Mouse (Mus musculus): Measurements from ENCODE around the gene Golt1a. TPM values are rescaled to one million over a fixed set of nuclear protein-coding genes. Genes with fewer than 3 reads are reported as not detected.

Golt1a gene
- polyA plus RNA-seq, 1 experiment from 2014 or later = not detected

DNA sequence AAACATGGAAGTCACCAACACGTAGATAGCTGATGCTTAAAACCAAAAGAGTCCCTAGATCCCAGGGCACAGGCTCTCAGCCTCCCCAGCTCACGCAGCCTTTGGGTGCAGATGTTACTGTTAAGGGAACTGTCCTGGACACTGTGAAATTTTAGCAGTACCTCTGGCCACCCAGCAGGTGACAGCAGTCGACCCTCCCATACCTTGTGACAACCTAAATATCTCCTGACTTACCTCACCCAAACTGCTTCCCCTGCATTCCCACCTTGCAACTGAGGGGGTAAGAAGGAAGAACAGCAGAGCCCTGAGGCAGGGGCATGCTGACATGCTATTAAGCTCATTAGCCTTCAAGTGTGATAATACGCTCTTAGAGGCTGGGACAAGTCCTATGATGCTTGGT, 1.6 kb downstream of the Golt1a start:
- H3K27ac ChIP-seq = no peak overlapping the region
- no peak for ATAC-seq (ENCODE audit: low FRiP score, low read depth)
- 56% methylated on average over 4 of the region's 4 CpGs for WGBS
- H3K4me3 ChIP-seq = no peak overlapping the region
- no peaks in the 10 kb centered on the region for H3K4me1 ChIP-seq
- no peaks in the 10 kb centered on the region for H3K9me3 ChIP-seq
- no peaks in the 10 kb centered on the region for H3K36me3 ChIP-seq
- H3K9ac ChIP-seq = no peak overlapping the region
- H3K4me2 ChIP-seq (replicated peaks) = no peak overlapping the region
- 0 out of 2 replicates have a peak, but pooled peaks cover 5% of the 10 kb centered on the region for H3K27me3 ChIP-seq

DNA sequence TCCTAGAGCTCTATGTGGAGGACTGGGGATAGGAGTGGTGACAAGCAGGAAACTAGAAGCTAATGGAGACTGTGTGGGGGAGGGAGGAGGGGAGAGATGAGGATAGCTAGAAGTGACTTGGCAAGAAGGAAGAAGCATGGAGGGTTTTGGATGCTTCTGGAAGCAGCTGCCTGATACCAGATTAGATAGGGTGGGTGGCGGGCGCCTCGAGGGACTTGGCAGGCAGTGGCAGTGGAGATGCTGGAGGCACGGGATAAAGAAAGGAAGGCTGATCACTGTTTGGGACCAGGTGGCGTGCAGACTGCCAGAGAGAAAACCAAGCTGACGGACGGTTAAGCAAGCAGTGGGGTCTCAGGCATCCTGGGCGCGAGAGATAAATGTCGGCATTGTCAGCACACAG, 2.3 kb downstream of the Golt1a start:
- 0 out of 2 replicates have a peak, but pooled peaks cover 5% of the 10 kb centered on the region for H3K27me3 ChIP-seq
- 38% methylated on average over 10 of the region's 10 CpGs for WGBS
- H3K4me2 ChIP-seq (replicated peaks) = no peak overlapping the region
- ATAC-seq (ENCODE audit: low FRiP score, low read depth) = no peak
- no peak overlapping the region for H3K4me3 ChIP-seq
- no peaks in the 10 kb centered on the region for H3K9me3 ChIP-seq
- H3K9ac ChIP-seq = peak overlapping the region; percentile 45; the same call in 1 of the 2 replicates
- H3K4me1 ChIP-seq = no peaks in the 10 kb centered on the region
- H3K27ac ChIP-seq = no peak overlapping the region
- no peaks in the 10 kb centered on the region for H3K36me3 ChIP-seq

DNA sequence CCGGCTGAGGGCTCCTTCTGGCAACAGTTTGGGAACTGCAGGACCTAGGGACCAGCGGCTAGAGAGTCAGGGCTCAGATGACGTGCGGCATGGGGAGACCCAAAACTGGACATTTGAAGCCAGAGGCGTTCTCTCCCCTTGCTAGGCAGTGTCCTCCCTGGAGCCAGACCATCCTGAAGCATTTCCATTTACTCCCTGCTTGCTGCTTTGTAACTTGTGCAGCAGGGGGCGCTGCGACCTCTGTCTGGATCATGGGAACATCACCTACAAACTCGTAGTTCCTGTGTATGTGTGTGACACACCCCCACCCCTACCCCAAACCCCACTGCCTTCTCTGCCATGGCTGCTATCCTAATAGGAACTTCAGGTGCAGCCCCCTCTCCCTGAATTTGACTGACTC, 4.8 kb downstream of the Golt1a start:
- Histone ChIP-seq H3K4me2 (replicated peaks) (no peak overlapping the region), H3K9ac (no peak overlapping the region), H3K36me3 (no peaks in the 10 kb centered on the region), H3K4me3 (no peak overlapping the region), H3K4me1 (no peaks in the 10 kb centered on the region), H3K9me3 (no peaks in the 10 kb centered on the region), H3K27me3 (0 out of 2 replicates have a peak, but pooled peaks cover 5% of the 10 kb centered on the region), H3K27ac (no peak overlapping the region)
- WGBS = 29% methylated on average over 8 of the region's 8 CpGs
- ATAC-seq (ENCODE audit: low FRiP score, low read depth) = no peak

- 76% methylated on average over 6 of the region's 6 CpGs for WGBS
- no peak overlapping the region for H3K27ac ChIP-seq
Observed at GRCm38 (mm10) chr1:133315775-133316174, 6.2 kb downstream of the Golt1a start.

DNA sequence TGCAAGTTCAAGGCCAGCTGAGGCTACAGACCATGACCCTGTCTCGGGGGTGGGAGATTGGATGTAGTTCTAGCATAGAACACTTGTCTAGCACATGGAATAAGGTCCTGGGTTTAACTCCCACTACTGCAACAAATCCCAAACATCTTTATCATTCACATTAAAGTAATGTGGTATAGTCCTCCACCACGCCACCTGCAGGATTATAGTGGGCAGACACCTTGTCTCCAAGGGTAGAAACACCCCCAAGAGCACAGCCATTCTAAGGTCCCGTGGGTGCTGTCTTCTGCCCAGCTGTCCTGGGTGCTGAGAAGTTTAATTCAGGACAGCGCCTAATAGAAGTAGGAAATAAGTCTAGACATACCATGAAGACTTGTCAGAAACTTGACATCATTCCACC, 7.0 kb downstream of the Golt1a start:
- H3K4me1 ChIP-seq = no peaks in the 10 kb centered on the region
- H3K4me3 ChIP-seq = no peak overlapping the region
- WGBS = 81% methylated on average over 4 of the region's 4 CpGs
- no peak for ATAC-seq (ENCODE audit: low FRiP score, low read depth)
- no peak overlapping the region for H3K27ac ChIP-seq
- no peak overlapping the region for H3K4me2 ChIP-seq (replicated peaks)
- no peaks in the 10 kb centered on the region for H3K36me3 ChIP-seq
- no peaks in the 10 kb centered on the region for H3K9me3 ChIP-seq
- H3K9ac ChIP-seq = no peak overlapping the region
- H3K27me3 ChIP-seq = no peaks in the 10 kb centered on the region

More at GRCm38 (mm10) chr1:133315775-133316174, 6.2 kb downstream of the Golt1a start:
- ATAC-seq (ENCODE audit: low FRiP score, low read depth) = no peak
- no peak overlapping the region for H3K4me2 ChIP-seq (replicated peaks)
- H3K9ac ChIP-seq = no peak overlapping the region
- H3K9me3 ChIP-seq = no peaks in the 10 kb centered on the region
- no peaks in the 10 kb centered on the region for H3K36me3 ChIP-seq
- H3K4me1 ChIP-seq = no peaks in the 10 kb centered on the region
- H3K4me3 ChIP-seq = no peak overlapping the region
- 0 out of 2 replicates have a peak, but pooled peaks cover 4% of the 10 kb centered on the region for H3K27me3 ChIP-seq

- no peak overlapping the region for H3K4me3 ChIP-seq
Observed at GRCm38 (mm10) chr1:133317149-133317548, 7.5 kb downstream of the Golt1a start.

DNA sequence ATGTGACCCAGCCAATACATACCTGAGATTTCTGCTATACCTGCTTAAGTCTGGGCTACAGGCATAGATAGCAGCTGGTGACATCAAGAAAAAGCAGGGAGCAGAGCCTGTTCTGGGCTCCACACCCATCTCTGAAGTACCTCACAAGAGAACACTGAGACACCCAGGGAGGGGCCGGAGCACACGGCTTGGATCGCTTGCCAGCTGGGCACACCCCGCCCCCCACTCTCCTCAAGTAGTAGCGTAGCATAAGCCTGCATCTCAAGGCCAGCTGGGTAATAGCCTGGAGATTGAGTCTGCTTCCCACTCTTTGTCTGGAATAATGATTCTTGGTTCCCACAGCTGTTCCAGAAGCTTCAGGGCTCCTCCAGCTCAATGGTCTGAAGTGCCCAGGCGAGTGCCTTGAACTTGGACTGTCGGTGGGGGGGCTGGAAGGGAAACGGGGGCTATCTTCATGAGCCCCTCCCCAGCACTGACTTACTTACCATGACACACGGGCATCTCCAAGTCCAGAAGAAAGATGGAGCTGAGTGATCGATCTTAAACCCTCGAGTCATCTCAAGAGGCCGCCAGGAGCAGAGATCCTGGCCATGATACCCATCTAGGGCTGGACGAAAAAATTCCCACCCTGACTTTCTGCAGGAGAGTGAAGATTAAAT, 11.8 kb downstream of the Golt1a start, which contains the start of gene Kiss1:
Gene Kiss1, plus strand, starts transcription at position 609 of the 659 bp plus-strand sequence.
- Histone ChIP-seq H3K4me3 (no peak within 1 kb of the TSS), H3K27me3 (no peaks in the 10 kb centered on the region), H3K9ac (no peak within 1 kb of the TSS), H3K36me3 (no peaks in the 10 kb centered on the region), H3K27ac (no peak within 1 kb of the TSS), H3K4me2 (replicated peaks) (no peak within 1 kb of the TSS), H3K4me1 (no peaks in the 10 kb centered on the region), H3K9me3 (no peaks in the 10 kb centered on the region)
- 77% methylated on average over 13 of the region's 13 CpGs for WGBS
- no peak for ATAC-seq (ENCODE audit: low FRiP score, low read depth)

More at GRCm38 (mm10) chr1:133317149-133317548, 7.5 kb downstream of the Golt1a start:
- Histone ChIP-seq H3K9me3 (no peaks in the 10 kb centered on the region), H3K27me3 (no peaks in the 10 kb centered on the region), H3K36me3 (no peaks in the 10 kb centered on the region), H3K9ac (no peak overlapping the region), H3K4me2 (replicated peaks) (no peak overlapping the region), H3K4me1 (no peaks in the 10 kb centered on the region), H3K27ac (no peak overlapping the region)
- ATAC-seq (ENCODE audit: low FRiP score, low read depth) = no peak
- WGBS = 72% methylated on average over 1 of the region's 1 CpGs

GRCm38 (mm10) chr1:133323333-133323732, 13.7 kb downstream of the Golt1a start:
- Histone ChIP-seq H3K27ac (no peak overlapping the region), H3K27me3 (peaks cover 13% of the 10 kb centered on the region), H3K4me1 (no peaks in the 10 kb centered on the region), H3K9me3 (no peaks in the 10 kb centered on the region), H3K4me2 (replicated peaks) (no peak overlapping the region), H3K9ac (0 out of 2 replicates have a peak overlapping the region, but pooled peaks have one; percentile 25), H3K4me3 (no peak overlapping the region), H3K36me3 (no peaks in the 10 kb centered on the region)
- ATAC-seq (ENCODE audit: low FRiP score, low read depth) = no peak
- 29% methylated on average over 5 of the region's 5 CpGs for WGBS

- Histone ChIP-seq H3K9me3 (no peaks in the 10 kb centered on the region), H3K27me3 (peaks cover 38% of the 10 kb centered on the region), H3K4me1 (peaks cover 6% of the 10 kb centered on the region), H3K27ac (no peak overlapping the region), H3K4me3 (no peak overlapping the region), H3K36me3 (no peaks in the 10 kb centered on the region), H3K4me2 (replicated peaks) (no peak overlapping the region), H3K9ac (no peak overlapping the region)
- no peak for ATAC-seq (ENCODE audit: low FRiP score, low read depth)
- 75% methylated on average over 8 of the region's 8 CpGs for WGBS
Observed at GRCm38 (mm10) chr1:133325951-133326350, 16.4 kb downstream of the Golt1a start.

DNA sequence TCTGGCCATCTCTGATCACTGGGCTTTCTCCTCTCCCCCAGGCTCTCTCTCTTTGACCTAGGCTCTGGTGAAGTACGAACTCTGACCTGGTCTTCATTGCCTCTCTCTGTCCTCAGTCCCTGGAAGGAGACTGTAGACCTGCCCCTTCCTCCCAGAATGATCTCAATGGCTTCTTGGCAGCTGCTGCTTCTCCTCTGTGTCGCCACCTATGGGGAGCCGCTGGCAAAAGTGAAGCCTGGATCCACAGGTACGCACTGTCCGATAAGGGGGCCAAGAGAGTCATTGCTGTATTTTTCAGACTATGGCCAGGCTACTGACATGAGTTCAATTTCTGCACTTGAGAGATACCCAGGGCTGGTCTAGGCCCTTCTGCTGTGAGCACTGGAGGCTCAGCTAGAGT, 17.5 kb downstream of the Golt1a start:
- Histone ChIP-seq H3K4me2 (replicated peaks) (no peak overlapping the region), H3K36me3 (no peaks in the 10 kb centered on the region), H3K27ac (no peak overlapping the region), H3K9ac (no peak overlapping the region), H3K4me1 (peaks cover 6% of the 10 kb centered on the region), H3K9me3 (no peaks in the 10 kb centered on the region), H3K27me3 (peaks cover 49% of the 10 kb centered on the region), H3K4me3 (no peak overlapping the region)
- no peak for ATAC-seq (ENCODE audit: low FRiP score, low read depth)
- 56% methylated on average over 5 of the region's 5 CpGs for WGBS

- Histone ChIP-seq H3K9ac (no peak overlapping the region), H3K27me3 (peaks cover 50% of the 10 kb centered on the region), H3K4me2 (replicated peaks) (no peak overlapping the region), H3K9me3 (no peaks in the 10 kb centered on the region), H3K4me3 (no peak overlapping the region), H3K4me1 (peaks cover 6% of the 10 kb centered on the region), H3K27ac (no peak overlapping the region), H3K36me3 (no peaks in the 10 kb centered on the region)
- WGBS = 87% methylated on average over 6 of the region's 6 CpGs
- ATAC-seq (ENCODE audit: low FRiP score, low read depth) = no peak
Observed at GRCm38 (mm10) chr1:133328299-133328795, 18.7 kb downstream of the Golt1a start.

DNA sequence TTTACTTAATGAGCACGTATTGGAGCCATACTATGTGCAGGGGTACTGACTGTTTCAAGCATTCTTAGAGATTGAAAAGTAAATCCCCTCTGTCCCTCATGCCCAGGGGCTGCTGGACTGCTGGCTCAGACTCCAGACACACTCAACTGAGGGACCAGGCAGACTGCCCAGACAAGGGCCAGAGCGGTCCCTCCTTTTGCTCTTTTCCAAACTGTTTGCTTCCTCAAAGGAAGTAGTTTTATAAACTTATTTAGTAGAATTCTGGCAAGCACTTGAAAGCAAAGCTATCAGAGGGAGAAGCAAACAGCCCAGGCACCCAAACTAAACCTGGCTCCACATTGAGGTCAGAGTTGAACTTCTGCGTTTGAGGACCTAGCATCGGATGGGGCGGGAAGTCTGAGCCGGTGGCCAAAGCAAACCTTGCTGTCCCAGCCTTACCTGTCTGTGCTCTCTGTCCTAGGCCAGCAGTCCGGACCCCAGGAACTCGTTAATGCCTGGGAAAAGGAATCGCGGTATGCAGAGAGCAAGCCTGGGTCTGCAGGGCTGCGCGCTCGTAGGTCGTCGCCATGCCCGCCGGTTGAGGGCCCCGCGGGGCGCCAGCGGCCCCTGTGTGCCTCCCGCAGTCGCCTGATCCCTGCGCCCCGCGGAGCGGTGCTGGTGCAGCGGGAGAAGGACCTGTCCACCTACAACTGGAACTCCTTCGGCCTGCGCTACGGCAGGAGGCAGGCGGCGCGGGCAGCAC, 19.5 kb downstream of the Golt1a start:
- Histone ChIP-seq H3K4me2 (replicated peaks) (peak overlapping the region; percentile 67), H3K36me3 (no peaks in the 10 kb centered on the region), H3K4me3 (peak overlapping the region; percentile 40), H3K9ac (peak overlapping the region; percentile 53), H3K27ac (no peak overlapping the region), H3K27me3 (peaks cover 50% of the 10 kb centered on the region), H3K4me1 (peaks cover 6% of the 10 kb centered on the region), H3K9me3 (no peaks in the 10 kb centered on the region)
- no peak for ATAC-seq (ENCODE audit: low FRiP score, low read depth)
- WGBS = 7% methylated on average over 34 of the region's 34 CpGs
